Mouse (Mus musculus): Measurements from ENCODE around the gene Lhx5.

GRCm38 (mm10) chr5:120393871-120394667 lies 37.4 kb upstream of the Lhx5 start:
- no peak for TF ChIP-seq CTCF (IDR thresholded peaks at IDR 0.05; ENCODE audit: control insufficient read depth, insufficient read depth, low read length)
- no peak for TF ChIP-seq POLR2A (IDR thresholded peaks at IDR 0.05; ENCODE audit: borderline replicate concordance, control insufficient read depth, low read depth, low read length)
